In the genomic region with DNA sequence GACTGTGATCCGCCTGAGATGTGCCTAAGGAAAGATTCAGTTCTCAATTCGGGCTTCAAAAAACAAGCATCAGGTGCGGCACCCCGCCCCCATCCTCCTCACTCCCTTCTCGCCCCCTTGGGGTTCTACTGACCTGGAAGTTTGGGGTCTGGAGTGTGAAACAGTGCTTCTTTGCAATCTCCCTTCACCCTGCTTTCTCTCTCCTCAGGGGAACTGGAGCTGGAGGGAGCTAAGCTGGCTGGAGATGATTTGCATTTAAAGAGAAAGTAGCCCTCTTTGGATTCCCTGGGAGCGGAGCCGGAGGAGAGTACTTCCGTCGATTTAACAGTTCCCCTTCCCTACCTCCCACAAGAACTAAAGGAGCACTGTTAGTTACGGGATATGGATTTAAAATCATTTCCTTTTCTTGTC, we compare ENCODE assay signal across 8 mouse cellular contexts. TPM values are rescaled to one million over a fixed set of nuclear protein-coding genes. Genes with fewer than 3 reads are reported as not detected.
A peak's percentile ranks its signal among the peaks of the same experiment; 100 is the strongest.
DNase-seq lines count a peak whose midpoint lies in the region; ATAC-seq and TF ChIP-seq lines count a peak whose summit lies in the region.

A gene (minus strand): TSS at position 267 of the 411 bp plus-strand sequence.

- H3K36me3 ChIP-seq in G1E (replicated peaks), result peaks cover 79% of the 10 kb centered on the region
- peaks cover 33% of the 10 kb centered on the region for H3K36me3 ChIP-seq in forebrain, embryonic 10.5 days (replicated peaks)
- H3K36me3 ChIP-seq in heart, embryonic 15.5 days, result peaks cover 23% of the 10 kb centered on the region
- H3K36me3 ChIP-seq in liver, embryonic 13.5 days, result peaks cover 28% of the 10 kb centered on the region

- peak within 1 kb of the TSS; percentile 89 for H3K27ac ChIP-seq in forebrain, embryonic 10.5 days
- peak within 1 kb of the TSS; percentile 89 for H3K27ac ChIP-seq in heart, embryonic 15.5 days
- H3K27ac ChIP-seq in liver, embryonic 13.5 days, result peak within 1 kb of the TSS; percentile 88

- DNase-seq in G1E (ENCODE audit: low spot score), result peak; percentile 25
- DNase-seq in adrenal gland, postnatal 4 days (ENCODE audit: low spot score in 2 of 2), result no peak
- DNase-seq in forebrain, embryonic 10.5 days (ENCODE audit: extremely low spot score, low spot score), result peak; percentile 55
- peak; percentile 62 for DNase-seq in kidney, postnatal 14 days
- DNase-seq in liver, embryonic 13.5 days, result no peak
- DNase-seq in neural tube, embryonic 10.5 days (ENCODE audit: extremely low spot score, low spot score), result peak; percentile 61
- no peak for DNase-seq in ovary, postnatal 10 days (ENCODE audit: low spot score)

- no peak for TF ChIP-seq CTCF in G1E (IDR thresholded peaks at IDR 0.05; ENCODE audit: low read depth, low read length)

- no peaks in the 10 kb centered on the region for H3K9me3 ChIP-seq in G1E (replicated peaks)
- H3K9me3 ChIP-seq in forebrain, embryonic 10.5 days, result no peaks in the 10 kb centered on the region
- H3K9me3 ChIP-seq in heart, embryonic 15.5 days (replicated peaks), result no peaks in the 10 kb centered on the region
- H3K9me3 ChIP-seq in liver, embryonic 13.5 days (replicated peaks), result no peaks in the 10 kb centered on the region

- no peak for ATAC-seq in G1E (ENCODE audit: extremely low read depth, insufficient number of reproducible peaks, low FRiP score, poor library complexity, severe bottlenecking)
- peak; percentile 33 for ATAC-seq in heart, embryonic 15.5 days (replicated peaks; ENCODE audit: insufficient number of reproducible peaks, insufficient read depth, low FRiP score, low read depth)
- ATAC-seq in liver, embryonic 13.5 days (ENCODE audit: low read depth), result no peak

- peaks cover 66% of the 10 kb centered on the region for H3K4me1 ChIP-seq in G1E (ENCODE audit: insufficient read depth, low read depth, low read length)
- H3K4me1 ChIP-seq in forebrain, embryonic 10.5 days, result peaks cover 50% of the 10 kb centered on the region
- H3K4me1 ChIP-seq in heart, embryonic 15.5 days (replicated peaks), result peaks cover 42% of the 10 kb centered on the region
- peaks cover 59% of the 10 kb centered on the region for H3K4me1 ChIP-seq in liver, embryonic 13.5 days (replicated peaks)

- H3K9ac ChIP-seq in heart, embryonic 15.5 days, result peak within 1 kb of the TSS; percentile 84
- peak within 1 kb of the TSS; percentile 71 for H3K9ac ChIP-seq in liver, embryonic 13.5 days

- under 1% methylated on average over 10 of the region's 10 CpGs for WGBS in forebrain, embryonic 10.5 days
- WGBS in heart, embryonic 15.5 days, result 0% methylated on average over 10 of the region's 10 CpGs
- under 1% methylated on average over 10 of the region's 10 CpGs for WGBS in liver, embryonic 13.5 days (ENCODE audit: insufficient replicate concordance)

- H3K27me3 ChIP-seq in G1E (ENCODE audit: insufficient read depth, low read length), result no peaks in the 10 kb centered on the region; the same call in 1 of the 2 replicates
- no peaks in the 10 kb centered on the region for H3K27me3 ChIP-seq in forebrain, embryonic 10.5 days (ENCODE audit: poor library complexity, severe bottlenecking)
- H3K27me3 ChIP-seq in heart, embryonic 15.5 days, result no peaks in the 10 kb centered on the region
- H3K27me3 ChIP-seq in liver, embryonic 13.5 days, result no peaks in the 10 kb centered on the region

- peak within 1 kb of the TSS; percentile 62 for H3K4me3 ChIP-seq in G1E (ENCODE audit: low read depth, low read length)
- peak within 1 kb of the TSS; percentile 69 for H3K4me3 ChIP-seq in forebrain, embryonic 10.5 days
- H3K4me3 ChIP-seq in heart, embryonic 15.5 days, result peak within 1 kb of the TSS; percentile 77
- H3K4me3 ChIP-seq in liver, embryonic 13.5 days (replicated peaks), result peak within 1 kb of the TSS; percentile 62

- peak within 1 kb of the TSS; percentile 87 for H3K4me2 ChIP-seq in heart, embryonic 15.5 days
- peak within 1 kb of the TSS; percentile 75 for H3K4me2 ChIP-seq in liver, embryonic 13.5 days

RNA-seq across cellular contexts. Expression of the gene that starts here (rescaled TPM):
- 1.1 TPM in 1 of 2 replicates, not detected in the other for total RNA-seq in G1E (2014; fragmentation: Nextera tagmentation)
- total RNA-seq in G1E (2017), result 20.7 and 23.8 TPM in 2 replicates
- polyA plus RNA-seq in G1E (2012), result 4.8 and 4.9 TPM in 2 replicates
- total RNA-seq in adrenal gland, postnatal 4 days (2021), result 10 to 100 TPM; 61.5 to 62.6 TPM
- 43.9 and 47.1 TPM in 2 replicates for polyA plus RNA-seq in forebrain, embryonic 10.5 days (2016; fragmentation: Nextera tagmentation; extraction: Ambion mirVana)
- 47.3 and 52.4 TPM in 2 replicates for polyA plus RNA-seq in heart, embryonic 15.5 days (2015; fragmentation: Nextera tagmentation; extraction: Ambion mirVana)
- polyA plus RNA-seq in liver, embryonic 13.5 days (2015; fragmentation: Nextera tagmentation; extraction: Ambion mirVana), result 13.9 and 14.8 TPM in 2 replicates

Comparison
In these comparisons a context has a peak if more than half of its experiments do, and no peak if none do; other contexts are left out.
1. DNase-seq: peak in G1E (single experiment), forebrain, embryonic 10.5 days (single experiment), kidney, postnatal 14 days (single experiment) and neural tube, embryonic 10.5 days (single experiment); none in adrenal gland, postnatal 4 days (0 of 2), liver, embryonic 13.5 days (single experiment) and ovary, postnatal 10 days (single experiment).
2. Peak in every context shown above with its lines, with median percentiles within 50 percentile points of each other: H3K4me3 ChIP-seq and H3K27ac ChIP-seq.